Mouse (Mus musculus) mouse embryonic stem cell (cell line): ENCODE results near the gene Abhd17c.
"Not testable (repeated sequence)": the region's sequence is repeated elsewhere in the genome, so short reads cannot be mapped to it uniquely, and the experiment has no call there.

Source experiments
- in situ Hi-C, 2 experiments: fragments of 300-500 bp; cut with MboI; formaldehyde crosslinking; loops; 1 replicate in 1 of 2; 3 replicates in 1 of 2; pipeline ENCODE4 v1.14.3; 2019 to 2020; ENCODE audit warnings: low sequenced_read_pairs in 2 of 2, low pct_unique_long_range_greater_than_20kb in 1 of 2, mixed read lengths in 1 of 2; ENCODE audit not compliant: unreplicated experiment in 1 of 2

Gene Abhd17c

GRCm38 (mm10) chr7:84151001-84151959 lies at the start of gene Abhd17c:
TSS of gene Abhd17c (minus strand) at chr7:84151893.
- in situ Hi-C loops: no loop called here

- in situ Hi-C loops: no loop called here
Observed at GRCm38 (mm10) chr7:84197208-84197860, 45.6 kb upstream of the Abhd17c start.

DNA sequence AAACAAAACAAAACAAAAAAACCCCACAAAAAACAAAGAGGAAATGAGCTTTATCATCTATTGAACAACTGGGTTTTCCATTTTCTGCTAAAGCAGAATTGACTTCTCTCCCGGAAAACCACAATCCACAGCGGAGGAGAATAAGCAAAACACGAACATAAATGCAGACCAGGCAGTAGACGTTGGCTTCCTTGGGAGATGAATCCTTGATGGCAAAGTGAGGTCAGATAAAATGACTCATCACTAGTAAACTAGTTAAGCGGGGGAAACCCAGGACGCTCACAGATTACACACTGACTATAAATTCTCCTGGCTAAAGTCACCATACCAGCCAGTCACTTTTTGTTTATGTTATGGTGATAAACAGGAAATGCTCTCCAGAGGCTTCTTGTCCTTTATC lies 44.5 kb upstream of the Abhd17c start:
- in situ Hi-C loops: no loop called here

GRCm38 (mm10) chr7:84192256-84192655 lies 40.6 kb upstream of the Abhd17c start:
- in situ Hi-C loops: no loop called here

DNA sequence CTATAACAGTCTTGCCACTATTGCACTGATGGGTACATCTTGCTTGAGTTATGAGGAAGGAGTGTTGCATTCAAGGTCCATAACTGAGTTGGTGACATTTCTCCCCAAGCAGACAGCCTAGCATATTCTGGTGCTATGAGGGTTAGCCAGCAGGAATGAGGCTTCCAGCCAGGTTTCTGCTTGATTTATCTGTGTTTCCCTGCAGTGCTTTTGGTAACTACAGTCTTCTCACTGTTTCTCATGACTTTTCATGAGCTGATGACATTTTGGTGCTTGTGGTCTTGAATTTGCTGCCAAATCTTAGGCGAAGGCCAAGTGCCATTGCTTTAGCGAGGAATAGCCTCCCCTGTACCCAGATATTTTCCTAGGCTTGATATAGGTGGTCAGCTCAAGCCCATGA lies 39.8 kb upstream of the Abhd17c start:
- in situ Hi-C loops: no loop called here

DNA sequence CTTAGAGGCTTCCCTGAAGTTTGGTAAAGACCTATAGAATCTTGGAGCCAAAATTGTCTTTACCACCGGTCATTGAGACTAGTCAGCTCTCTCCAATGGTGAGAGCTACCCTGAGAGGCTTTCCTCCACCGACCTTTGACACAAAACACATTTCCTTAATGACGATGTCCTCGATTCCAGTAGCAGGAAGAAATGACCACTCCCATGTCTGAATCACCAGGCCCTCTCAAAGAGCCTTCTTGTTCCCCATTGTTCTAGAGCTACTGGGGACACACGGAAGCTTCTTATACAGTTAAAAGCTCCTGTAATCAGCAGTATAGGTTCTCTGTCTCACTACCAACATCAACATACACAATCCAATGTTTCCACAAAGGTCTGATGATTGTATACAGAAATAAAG lies 36.5 kb upstream of the Abhd17c start:
- in situ Hi-C loops: no loop called here

GRCm38 (mm10) chr7:84185196-84185595 lies 33.5 kb upstream of the Abhd17c start:
- in situ Hi-C loops: no loop called here

GRCm38 (mm10) chr7:84184703-84185102 lies 33.0 kb upstream of the Abhd17c start:
- in situ Hi-C loops: no loop called here

- in situ Hi-C loops: not testable (repeated sequence)
Observed at GRCm38 (mm10) chr7:84178809-84179208, 27.1 kb upstream of the Abhd17c start.

DNA sequence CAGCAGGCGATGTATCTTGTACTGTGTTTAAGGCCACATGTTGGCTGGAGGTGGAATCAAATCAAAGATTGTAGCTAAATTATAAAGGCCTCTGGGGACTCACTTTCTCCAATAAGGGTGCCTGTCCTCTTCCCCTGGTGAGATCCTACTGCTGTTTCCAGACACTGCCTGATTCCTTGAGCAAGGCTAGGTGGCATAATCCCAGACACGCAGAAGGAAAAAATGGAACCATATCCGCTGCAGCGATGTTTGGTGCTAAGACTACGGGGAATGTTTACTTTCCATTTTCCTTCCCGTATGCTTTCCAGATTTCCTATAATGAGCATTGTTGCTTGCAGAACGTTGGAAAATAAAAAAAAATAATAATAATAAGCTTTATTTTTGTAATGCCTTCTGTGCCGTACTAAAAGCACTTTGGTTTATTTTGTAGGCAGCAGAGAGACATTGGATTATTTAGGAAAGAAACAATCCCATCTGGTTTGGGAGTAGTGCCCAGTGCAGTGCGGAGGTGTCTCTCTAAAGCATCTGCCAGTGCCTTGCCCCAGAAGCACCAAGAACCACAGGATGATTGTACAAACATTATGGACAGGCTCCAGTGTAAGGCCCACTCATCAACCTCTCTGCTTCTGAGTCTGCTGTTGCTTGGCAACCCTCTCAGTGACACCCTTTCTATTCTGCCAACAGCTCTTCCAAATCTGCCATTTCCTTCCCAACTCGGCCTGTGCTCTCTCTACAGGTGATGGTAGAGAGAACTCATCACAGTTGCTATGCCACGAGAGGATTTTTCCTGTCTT lies 23.2 kb upstream of the Abhd17c start:
- in situ Hi-C loops: no loop called here

- in situ Hi-C loops: no loop called here
Observed at GRCm38 (mm10) chr7:84173394-84173793, 21.7 kb upstream of the Abhd17c start.

GRCm38 (mm10) chr7:84171177-84171787 lies 19.6 kb upstream of the Abhd17c start:
- in situ Hi-C loops: no loop called here

- in situ Hi-C loops: no loop called here
Observed at GRCm38 (mm10) chr7:84168355-84168754, 16.7 kb upstream of the Abhd17c start.

GRCm38 (mm10) chr7:84166721-84167419 lies 15.2 kb upstream of the Abhd17c start:
- in situ Hi-C loops: no loop called here

GRCm38 (mm10) chr7:84166007-84166406 lies 14.3 kb upstream of the Abhd17c start:
- in situ Hi-C loops: no loop called here

DNA sequence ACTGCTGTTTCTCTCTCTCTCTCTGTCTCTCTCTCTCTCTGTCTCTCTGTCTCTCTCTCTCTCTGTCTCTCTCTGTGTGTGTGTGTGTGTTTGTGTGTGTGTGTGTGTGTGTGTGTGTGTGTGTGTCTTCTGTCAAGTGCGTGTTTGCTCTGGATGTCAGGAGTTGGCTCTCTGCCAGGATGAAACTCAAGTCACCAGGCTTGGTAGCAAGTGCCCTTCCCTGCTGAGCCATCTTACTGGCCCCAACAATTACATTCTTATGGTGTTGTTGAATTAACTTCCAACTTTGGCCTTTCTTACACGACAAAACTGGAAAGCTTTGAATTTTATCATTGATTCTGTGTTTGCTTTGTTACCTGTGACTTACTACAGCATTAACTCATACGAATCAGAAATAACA lies 13.6 kb upstream of the Abhd17c start:
- in situ Hi-C loops: no loop called here

DNA sequence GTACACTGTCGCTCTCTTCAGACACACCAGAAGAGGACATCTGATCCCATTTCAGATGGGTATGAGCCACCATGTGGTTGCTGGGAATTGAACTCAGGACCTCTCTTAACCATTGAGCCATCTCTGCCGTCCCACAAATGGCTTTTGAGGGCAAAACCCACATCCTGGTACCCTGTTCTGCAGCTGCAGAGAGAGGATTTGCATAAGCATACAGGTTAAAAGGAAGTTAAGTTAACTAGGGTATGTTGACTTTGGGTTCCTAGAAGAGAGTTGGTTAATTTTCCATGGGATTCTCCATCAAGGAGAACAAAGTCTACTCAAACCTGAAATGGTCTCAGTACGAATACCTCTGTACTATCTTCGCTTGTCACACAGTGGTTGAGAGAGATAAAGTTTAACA lies 13.2 kb upstream of the Abhd17c start:
- in situ Hi-C loops: no loop called here

- in situ Hi-C loops: no loop called here
Observed at GRCm38 (mm10) chr7:84164419-84164818, 12.7 kb upstream of the Abhd17c start.
